Mouse (Mus musculus): ENCODE measurements around the gene Ldhd. TPM values are rescaled to one million over a fixed set of nuclear protein-coding genes. Genes with fewer than 3 reads are reported as not detected.

Ldhd gene
- polyA plus RNA-seq, 1 experiment from 2014 or later: 5.8 TPM

DNA sequence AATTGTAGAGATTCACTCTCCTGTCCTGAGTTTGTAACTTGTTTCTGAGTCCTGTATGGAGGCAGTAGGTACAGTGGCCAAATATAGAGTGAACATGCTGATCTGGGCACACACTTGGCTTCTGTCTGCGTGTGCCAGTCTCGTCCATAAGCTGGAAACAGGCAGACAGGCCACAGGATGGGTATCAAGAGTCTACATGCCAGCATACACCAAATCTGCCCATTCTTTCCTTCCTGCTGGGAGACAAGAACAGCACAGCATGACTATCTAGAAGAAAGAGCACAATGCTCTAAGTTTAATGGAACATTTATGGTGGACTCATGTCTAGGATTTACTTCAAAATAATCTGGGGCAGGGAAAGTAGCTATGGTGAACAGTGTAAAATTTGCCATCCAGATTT is 35.2 kb downstream of the Ldhd start:
- H3K27me3 ChIP-seq (replicated peaks; ENCODE audit: control insufficient read depth, insufficient read depth, low read length): no peaks in the 10 kb centered on the region
- ATAC-seq: no peak
- H3K9me3 ChIP-seq (ENCODE audit: control insufficient read depth): no peaks in the 10 kb centered on the region
- no peak overlapping the region for H3K27ac ChIP-seq (ENCODE audit: low read depth, low read length)
- TF ChIP-seq CTCF (IDR thresholded peaks at IDR 0.05; ENCODE audit: low read depth): no peak
- WGBS: 95% methylated on average over 2 of the region's 2 CpGs
- H3K9ac ChIP-seq (ENCODE audit: low read depth, low read length): no peak overlapping the region
- no peak overlapping the region for H3K4me3 ChIP-seq (ENCODE audit: low read depth, low read length)
- peaks cover 21% of the 10 kb centered on the region for H3K4me1 ChIP-seq (replicated peaks; ENCODE audit: control insufficient read depth, insufficient read depth, low read length)
- no peaks in the 10 kb centered on the region for H3K36me3 ChIP-seq (ENCODE audit: control insufficient read depth, insufficient read depth)
- no peak overlapping the region for H3K4me2 ChIP-seq (replicated peaks; ENCODE audit: low read depth)

DNA sequence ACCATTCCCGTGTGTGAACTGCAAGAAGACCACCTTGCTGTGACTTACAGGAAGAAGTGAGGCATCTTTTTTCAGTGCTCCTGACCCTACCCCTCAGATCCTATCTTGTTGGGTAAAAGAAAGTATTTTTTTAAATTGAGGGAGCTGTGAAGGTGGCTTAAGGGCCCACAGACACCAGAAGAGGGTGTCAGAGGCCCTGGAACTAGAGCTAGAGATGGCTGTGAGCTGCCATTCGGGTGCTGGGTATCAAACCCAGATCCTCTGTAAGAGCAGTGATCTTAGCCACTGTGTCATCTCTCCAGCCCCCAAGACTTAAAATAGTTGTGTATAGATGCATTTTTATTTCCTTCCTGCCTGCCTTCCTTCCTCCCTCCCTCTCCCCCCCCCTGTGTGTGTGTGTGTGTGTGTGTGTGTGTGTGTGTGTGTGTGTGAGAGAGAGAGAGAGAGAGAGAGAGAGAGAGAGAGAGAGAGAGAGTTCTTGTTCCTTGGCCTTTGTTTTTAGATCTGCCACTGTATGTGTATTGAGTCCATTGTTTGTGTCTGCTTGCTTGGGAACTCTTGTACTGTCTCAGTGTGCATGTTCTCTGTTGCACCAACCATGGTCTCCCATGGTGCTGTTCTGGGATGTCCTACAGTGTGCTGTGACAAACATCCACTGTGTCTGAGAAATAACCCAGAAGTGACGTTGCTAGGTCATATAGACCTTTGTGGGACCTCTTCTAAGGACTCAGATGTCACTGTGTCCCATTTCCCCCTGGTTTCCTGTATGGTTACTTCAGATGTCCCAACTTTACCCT is 35.9 kb downstream of the Ldhd start:
- 83% methylated on average over 3 of the region's 3 CpGs for WGBS
- Histone ChIP-seq H3K9ac (ENCODE audit: low read depth, low read length) (no peak overlapping the region), H3K27ac (ENCODE audit: low read depth, low read length) (no peak overlapping the region), H3K4me2 (replicated peaks; ENCODE audit: low read depth) (no peak overlapping the region), H3K4me1 (replicated peaks; ENCODE audit: control insufficient read depth, insufficient read depth, low read length) (peaks cover 21% of the 10 kb centered on the region), H3K9me3 (ENCODE audit: control insufficient read depth) (no peaks in the 10 kb centered on the region), H3K27me3 (replicated peaks; ENCODE audit: control insufficient read depth, insufficient read depth, low read length) (no peaks in the 10 kb centered on the region), H3K36me3 (ENCODE audit: control insufficient read depth, insufficient read depth) (no peaks in the 10 kb centered on the region), H3K4me3 (ENCODE audit: low read depth, low read length) (no peak overlapping the region)
- TF ChIP-seq CTCF (IDR thresholded peaks at IDR 0.05; ENCODE audit: low read depth): no peak
- no peak for ATAC-seq

DNA sequence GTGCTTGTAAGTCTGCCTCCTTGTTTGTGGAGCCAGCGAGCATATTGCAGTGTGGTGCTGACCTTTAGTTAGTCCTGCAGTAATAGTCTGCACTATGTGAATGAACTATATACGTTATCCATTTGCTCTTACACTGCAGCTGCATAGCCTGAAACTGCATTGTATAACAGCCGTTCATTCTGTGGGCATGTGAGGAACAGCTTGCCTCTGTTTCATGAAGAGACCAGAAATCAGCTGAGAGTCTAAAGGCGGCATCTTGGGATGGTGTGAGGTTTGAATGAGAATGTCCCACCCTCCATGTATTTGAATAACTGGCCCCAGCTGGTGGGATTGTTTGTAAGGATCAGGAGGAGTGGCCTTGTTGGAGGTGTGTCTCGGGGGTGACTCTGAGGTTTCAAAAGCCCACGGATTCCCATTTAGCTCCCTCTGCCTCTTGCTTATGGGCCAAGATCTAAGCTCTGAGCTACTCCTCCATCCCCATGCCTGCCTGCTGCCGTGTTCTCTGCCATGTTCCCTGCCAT is 37.7 kb downstream of the Ldhd start:
- Histone ChIP-seq H3K4me3 (ENCODE audit: low read depth, low read length) (no peak overlapping the region), H3K4me1 (replicated peaks; ENCODE audit: control insufficient read depth, insufficient read depth, low read length) (peaks cover 17% of the 10 kb centered on the region), H3K27ac (ENCODE audit: low read depth, low read length) (no peak overlapping the region), H3K9me3 (ENCODE audit: control insufficient read depth) (no peaks in the 10 kb centered on the region), H3K36me3 (ENCODE audit: control insufficient read depth, insufficient read depth) (no peaks in the 10 kb centered on the region), H3K4me2 (replicated peaks; ENCODE audit: low read depth) (no peak overlapping the region), H3K9ac (ENCODE audit: low read depth, low read length) (no peak overlapping the region), H3K27me3 (replicated peaks; ENCODE audit: control insufficient read depth, insufficient read depth, low read length) (no peaks in the 10 kb centered on the region)
- ATAC-seq: no peak
- WGBS: 67% methylated on average over 7 of the region's 7 CpGs
- no peak for TF ChIP-seq CTCF (IDR thresholded peaks at IDR 0.05; ENCODE audit: low read depth)

DNA sequence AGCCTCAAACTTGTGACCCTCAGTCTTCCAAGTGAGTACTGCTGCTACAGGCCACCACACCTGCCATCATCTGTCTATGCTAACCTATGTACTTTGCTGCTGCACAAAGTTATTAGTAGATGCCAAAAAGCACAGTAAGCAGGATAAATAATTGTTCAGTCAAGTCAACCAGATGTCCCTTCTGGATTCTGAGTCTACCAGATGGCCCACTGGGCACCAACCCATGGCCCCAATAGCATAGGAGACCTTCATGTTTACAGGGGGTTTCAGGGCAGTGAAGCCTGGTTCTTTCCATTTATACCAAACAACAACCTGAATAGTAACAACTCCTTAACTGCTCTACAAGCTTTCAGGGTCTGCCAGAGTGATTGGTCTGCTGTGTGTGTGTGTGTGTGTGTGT is 39.0 kb downstream of the Ldhd start:
- no peak overlapping the region for H3K4me3 ChIP-seq (ENCODE audit: low read depth, low read length)
- ATAC-seq: no peak

DNA sequence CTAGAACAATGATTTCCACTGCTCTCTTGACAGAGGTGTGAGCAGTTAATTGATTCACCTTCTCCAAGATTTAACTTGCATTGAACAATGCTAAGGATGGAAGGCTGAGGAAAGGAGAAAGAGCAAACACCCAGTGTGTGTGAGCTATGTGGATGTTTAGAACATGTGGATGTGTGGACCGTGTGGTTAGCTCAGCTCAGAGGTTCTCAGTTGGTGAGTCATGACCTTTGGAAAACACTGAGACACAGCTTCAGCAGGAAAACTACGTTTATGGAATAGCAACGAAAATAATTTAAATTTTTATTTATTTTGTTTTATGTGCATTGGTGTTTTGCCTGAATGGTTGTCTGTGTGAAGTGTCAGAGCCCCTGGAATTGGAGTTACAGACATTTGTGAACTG is 40.0 kb downstream of the Ldhd start:
- Histone ChIP-seq H3K4me3 (ENCODE audit: low read depth, low read length) (no peak overlapping the region), H3K4me2 (replicated peaks; ENCODE audit: low read depth) (no peak overlapping the region), H3K9ac (ENCODE audit: low read depth, low read length) (no peak overlapping the region), H3K27me3 (replicated peaks; ENCODE audit: control insufficient read depth, insufficient read depth, low read length) (no peaks in the 10 kb centered on the region), H3K36me3 (ENCODE audit: control insufficient read depth, insufficient read depth) (no peaks in the 10 kb centered on the region), H3K4me1 (replicated peaks; ENCODE audit: control insufficient read depth, insufficient read depth, low read length) (0 out of 2 replicates have a peak, but pooled peaks cover under 1% of the 10 kb centered on the region), H3K27ac (ENCODE audit: low read depth, low read length) (no peak overlapping the region), H3K9me3 (ENCODE audit: control insufficient read depth) (no peaks in the 10 kb centered on the region)
- ATAC-seq: no peak
- TF ChIP-seq CTCF (IDR thresholded peaks at IDR 0.05; ENCODE audit: low read depth): no peak
- WGBS: 65% methylated on average over 3 of the region's 3 CpGs

More for the DNA sequence above, 39.0 kb downstream of the Ldhd start:
- Histone ChIP-seq H3K4me2 (replicated peaks; ENCODE audit: low read depth) (no peak overlapping the region), H3K27me3 (replicated peaks; ENCODE audit: control insufficient read depth, insufficient read depth, low read length) (no peaks in the 10 kb centered on the region), H3K36me3 (ENCODE audit: control insufficient read depth, insufficient read depth) (no peaks in the 10 kb centered on the region), H3K9me3 (ENCODE audit: control insufficient read depth) (no peaks in the 10 kb centered on the region), H3K9ac (ENCODE audit: low read depth, low read length) (no peak overlapping the region), H3K4me1 (replicated peaks; ENCODE audit: control insufficient read depth, insufficient read depth, low read length) (peaks cover 10% of the 10 kb centered on the region), H3K27ac (ENCODE audit: low read depth, low read length) (no peak overlapping the region)
- TF ChIP-seq CTCF (IDR thresholded peaks at IDR 0.05; ENCODE audit: low read depth): no peak

DNA sequence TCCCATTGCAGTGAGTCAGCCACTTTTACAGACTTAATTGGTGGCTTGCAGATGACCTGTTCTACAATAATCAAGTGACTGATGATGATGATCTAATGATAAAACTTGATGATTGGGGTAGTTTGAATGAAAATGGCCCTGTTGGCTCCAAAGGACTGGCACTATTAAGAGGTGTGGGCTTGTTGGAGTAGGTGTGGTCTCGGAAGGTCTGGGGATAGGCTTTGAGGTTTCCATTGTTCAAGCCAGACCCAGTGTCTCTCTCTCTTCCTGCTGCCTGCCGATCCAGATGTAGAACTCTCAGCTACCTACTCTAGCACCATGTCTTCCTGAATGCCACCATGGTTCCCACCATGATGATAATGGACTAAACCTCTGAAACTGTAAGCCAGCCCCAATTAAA is 41.8 kb downstream of the Ldhd start:
- Histone ChIP-seq H3K4me3 (ENCODE audit: low read depth, low read length) (no peak overlapping the region), H3K4me1 (replicated peaks; ENCODE audit: control insufficient read depth, insufficient read depth, low read length) (no peaks in the 10 kb centered on the region), H3K9me3 (ENCODE audit: control insufficient read depth) (no peaks in the 10 kb centered on the region), H3K9ac (ENCODE audit: low read depth, low read length) (no peak overlapping the region), H3K27ac (ENCODE audit: low read depth, low read length) (no peak overlapping the region), H3K27me3 (replicated peaks; ENCODE audit: control insufficient read depth, insufficient read depth, low read length) (no peaks in the 10 kb centered on the region), H3K4me2 (replicated peaks; ENCODE audit: low read depth) (no peak overlapping the region), H3K36me3 (ENCODE audit: control insufficient read depth, insufficient read depth) (no peaks in the 10 kb centered on the region)
- ATAC-seq: no peak
- TF ChIP-seq CTCF (IDR thresholded peaks at IDR 0.05; ENCODE audit: low read depth): no peak
- WGBS: 82% methylated on average over 2 of the region's 2 CpGs

Data from intestine, postnatal 0 days (tissue).